In the genomic region with DNA sequence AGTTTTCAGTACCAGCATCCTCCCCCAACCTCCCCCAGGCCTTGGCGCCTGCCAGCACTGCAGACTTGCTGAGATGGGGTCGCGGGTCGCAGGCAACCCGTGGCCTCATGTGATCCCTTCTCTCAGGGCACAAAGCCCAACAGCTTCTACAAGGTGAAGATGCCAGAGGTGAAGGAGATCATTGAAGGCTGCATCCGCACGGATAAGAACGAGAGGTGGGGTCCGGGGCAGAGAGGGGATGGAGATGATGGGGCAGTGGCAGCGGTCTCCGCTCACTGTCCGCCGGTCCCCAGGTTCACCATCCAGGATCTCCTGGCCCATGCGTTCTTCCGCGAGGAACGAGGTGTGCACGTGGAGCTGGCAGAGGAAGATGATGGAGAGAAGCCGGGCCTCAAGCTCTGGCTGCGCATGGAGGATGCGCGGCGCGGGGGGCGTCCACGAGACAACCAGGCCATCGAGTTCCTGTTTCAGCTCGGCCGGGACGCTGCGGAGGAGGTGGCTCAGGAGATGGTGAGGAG, we compare ENCODE assay signal across 11 mouse cellular contexts. TPM values are rescaled to one million over a fixed set of nuclear protein-coding genes. Genes with fewer than 3 reads are reported as not detected.
DNase-seq lines count a peak whose midpoint lies in the region; ATAC-seq and TF ChIP-seq lines count a peak whose summit lies in the region.
"Had no signal": no experiment of that assay in that cellular context is flagged by ENCODE, and none has a peak within 500 bp of the region (broad histone marks: within the 10 kb centered on the region; RNA-seq: fewer than 3 reads in every experiment).

No protein-coding gene starts in this region.

- no peak for ATAC-seq in heart, embryonic 16.5 days (replicated peaks; ENCODE audit: extremely low read depth, insufficient read depth, low FRiP score)
- no peak for ATAC-seq in hindbrain, postnatal 0 days
- ATAC-seq: CD4-positive, CD25-positive, alpha-beta regulatory T cell, adult 4 months had no signal

- WGBS in heart, embryonic 16.5 days = 8% methylated on average over 31 of the region's 31 CpGs
- WGBS in hindbrain, postnatal 0 days = 3% methylated on average over 31 of the region's 31 CpGs

- no peaks in the 10 kb centered on the region for H3K9me3 ChIP-seq in heart, embryonic 16.5 days (replicated peaks; ENCODE audit: control insufficient read depth, low read length)
- H3K9me3 ChIP-seq in hindbrain, postnatal 0 days (ENCODE audit: low read length) = no peaks in the 10 kb centered on the region

- no peaks in the 10 kb centered on the region for H3K36me3 ChIP-seq in heart, embryonic 16.5 days (ENCODE audit: control insufficient read depth, insufficient read depth)
- no peaks in the 10 kb centered on the region for H3K36me3 ChIP-seq in hindbrain, postnatal 0 days (ENCODE audit: insufficient read depth, low read length)

- DNase-seq in heart, postnatal 25 days (ENCODE audit: low spot score) = no peak
- peak; percentile 57 for DNase-seq in embryo, embryonic 11 days
- peak; percentile 11 for DNase-seq in hindbrain, postnatal 0 days (ENCODE audit: low spot score)
- peak; percentile 61 for DNase-seq in neural tube, embryonic 10.5 days (ENCODE audit: extremely low spot score, low spot score)
- no peak for DNase-seq in thymus, postnatal 4 days
- DNase-seq in frontal cortex, postnatal 10 days (ENCODE audit: low spot score in 2 of 2) = no peak
- no peak for DNase-seq in layer of hippocampus, postnatal 14 days (ENCODE audit: low spot score in 2 of 2)
- DNase-seq: heart, postnatal 4 days had no signal

- intact Hi-C loops in heart, postnatal 25 days (cut with DNase I) = no loop called here

- peak overlapping the region; percentile 51 for H3K4me2 ChIP-seq in heart, embryonic 16.5 days (ENCODE audit: low read depth, low read length)
- H3K4me2 ChIP-seq in hindbrain, postnatal 0 days (ENCODE audit: low read depth, low read length) = peak overlapping the region; percentile 53

- H3K4me1 ChIP-seq in heart, embryonic 16.5 days (ENCODE audit: control insufficient read depth, insufficient read depth, low read length) = peaks cover 23% of the 10 kb centered on the region
- H3K4me1 ChIP-seq in hindbrain, postnatal 0 days (ENCODE audit: insufficient read depth, low read length) = peaks cover 18% of the 10 kb centered on the region

- peak overlapping the region; percentile 21 for H3K4me3 ChIP-seq in heart, embryonic 16.5 days (ENCODE audit: low read length)
- H3K4me3 ChIP-seq in hindbrain, postnatal 0 days (ENCODE audit: low read length) = peak overlapping the region; percentile 29
- H3K4me3 ChIP-seq: myocyte had no signal

- no peak for TF ChIP-seq CTCF in hindbrain, postnatal 0 days (IDR thresholded peaks at IDR 0.05; ENCODE audit: low read depth)

- no peak overlapping the region for H3K27ac ChIP-seq in heart, embryonic 16.5 days (ENCODE audit: low read length)
- H3K27ac ChIP-seq in hindbrain, postnatal 0 days = no peak overlapping the region

- 0 out of 2 replicates have a peak overlapping the region, but pooled peaks have one; percentile 21 for H3K9ac ChIP-seq in heart, embryonic 16.5 days (ENCODE audit: low read length)
- peak overlapping the region; percentile 25; the same call in 1 of the 2 replicates for H3K9ac ChIP-seq in hindbrain, postnatal 0 days (replicated peaks; ENCODE audit: low read length)

- H3K27me3 ChIP-seq in heart, embryonic 16.5 days (ENCODE audit: control insufficient read depth, insufficient read depth, low read length) = peaks cover 35% of the 10 kb centered on the region
- H3K27me3 ChIP-seq in hindbrain, postnatal 0 days (ENCODE audit: insufficient read depth, low read length) = peaks cover 15% of the 10 kb centered on the region

RNA-seq across cellular contexts. Expression of a gene that starts 4.6 kb away (rescaled TPM):
- polyA plus RNA-seq in heart, embryonic 16.5 days (2015; fragmentation: Nextera tagmentation; extraction: Ambion mirVana) = 6.8 and 7.3 TPM in 2 replicates
- 10 to 100 TPM in 1 of 2 experiments, 1 to 10 TPM in 1; 9.6 to 14.6 TPM for total RNA-seq in heart, postnatal 25 days (2021)
- total RNA-seq in hindbrain, postnatal 0 days (2014; rRNA removed) = 1.5 and 2.5 TPM in 2 replicates
- 6.5 and 8.0 TPM in 2 replicates for polyA plus RNA-seq in hindbrain, postnatal 0 days (2015; fragmentation: Nextera tagmentation; extraction: Ambion mirVana)
- total RNA-seq in layer of hippocampus, postnatal 14 days (2021) = 1 to 10 TPM; 6.9 to 9.4 TPM

RNA-seq across cellular contexts. Expression of a gene that starts 11.5 kb away (rescaled TPM):
- polyA plus RNA-seq in heart, embryonic 16.5 days (2015; fragmentation: Nextera tagmentation; extraction: Ambion mirVana) = 105 and 107 TPM in 2 replicates
- total RNA-seq in heart, postnatal 25 days (2021) = 10 to 100 TPM; 78.2 to 85.0 TPM
- 66.1 and 82.1 TPM in 2 replicates for total RNA-seq in hindbrain, postnatal 0 days (2014; rRNA removed)
- 134 and 137 TPM in 2 replicates for polyA plus RNA-seq in hindbrain, postnatal 0 days (2015; fragmentation: Nextera tagmentation; extraction: Ambion mirVana)
- total RNA-seq in layer of hippocampus, postnatal 14 days (2021) = 10 to 100 TPM; 72.3 to 80.9 TPM

RNA-seq across cellular contexts. Expression of a gene that starts 13.8 kb away (rescaled TPM):
- polyA plus RNA-seq in heart, embryonic 16.5 days (2015; fragmentation: Nextera tagmentation; extraction: Ambion mirVana) = 0.87 and 0.91 TPM in 2 replicates
- under 1 TPM; 0.10 to 0.28 TPM for total RNA-seq in heart, postnatal 25 days (2021)
- total RNA-seq in hindbrain, postnatal 0 days (2014; rRNA removed) = 0.10 TPM in 1 of 2 replicates, not detected in the other
- polyA plus RNA-seq in hindbrain, postnatal 0 days (2015; fragmentation: Nextera tagmentation; extraction: Ambion mirVana) = 0.66 and 0.89 TPM in 2 replicates
- total RNA-seq in layer of hippocampus, postnatal 14 days (2021) = under 1 TPM; 0.33 to 0.46 TPM

RNA-seq across cellular contexts. Expression of a gene that starts 13.9 kb away (rescaled TPM):
- 166 and 175 TPM in 2 replicates for polyA plus RNA-seq in heart, embryonic 16.5 days (2015; fragmentation: Nextera tagmentation; extraction: Ambion mirVana)
- total RNA-seq in heart, postnatal 25 days (2021) = 10 to 100 TPM; 89.0 to 96.9 TPM
- total RNA-seq in hindbrain, postnatal 0 days (2014; rRNA removed) = 146 and 154 TPM in 2 replicates
- 214 and 225 TPM in 2 replicates for polyA plus RNA-seq in hindbrain, postnatal 0 days (2015; fragmentation: Nextera tagmentation; extraction: Ambion mirVana)
- 10 to 100 TPM; 82.2 to 93.7 TPM for total RNA-seq in layer of hippocampus, postnatal 14 days (2021)

RNA-seq across cellular contexts. Expression of a gene that starts 19.2 kb away (rescaled TPM):
- 203 and 204 TPM in 2 replicates for polyA plus RNA-seq in heart, embryonic 16.5 days (2015; fragmentation: Nextera tagmentation; extraction: Ambion mirVana)
- 100 to 1,000 TPM in 1 of 2 experiments, 10 to 100 TPM in 1; 80.9 to 123 TPM for total RNA-seq in heart, postnatal 25 days (2021)
- total RNA-seq in hindbrain, postnatal 0 days (2014; rRNA removed) = 66.1 and 72.7 TPM in 2 replicates
- polyA plus RNA-seq in hindbrain, postnatal 0 days (2015; fragmentation: Nextera tagmentation; extraction: Ambion mirVana) = 108 and 111 TPM in 2 replicates
- 10 to 100 TPM; 74.0 to 75.7 TPM for total RNA-seq in layer of hippocampus, postnatal 14 days (2021)
- polyA plus RNA-seq: CD4-positive, CD25-positive, alpha-beta regulatory T cell, adult 4 months had no signal

Comparison
In these comparisons a context has a peak if more than half of its experiments do, and no peak if none do; other contexts are left out.
1. DNase-seq: peak in embryo, embryonic 11 days (single experiment), hindbrain, postnatal 0 days (single experiment) and neural tube, embryonic 10.5 days (single experiment); none in heart, postnatal 25 days (single experiment), thymus, postnatal 4 days (single experiment), frontal cortex, postnatal 10 days (0 of 2) and layer of hippocampus, postnatal 14 days (0 of 2).